Mouse (Mus musculus) left cerebral cortex, postnatal 14 days (tissue): ENCODE measurements around the gene Tnfsf9. TPM values are rescaled to one million over a fixed set of nuclear protein-coding genes. Genes with fewer than 3 reads are reported as not detected.

Experiments
- DNase-seq, 2 experiments: peaks; one replicate each; pipeline ENCODE4 v3.0.0; 2021 to 2022; ENCODE audit warnings: low spot score in 2 of 2, mixed read lengths in 1 of 2
- intact Hi-C: fragments of 180-260 bp; cut with DNase I; formaldehyde crosslinking; loops from one replicate; pipeline ENCODE4 v1.15.1; 2025
- long read RNA-seq, 2 experiments: library from polyadenylated mRNA; stranded (forward); transcript quantifications; one replicate each; pipeline ENCODE4 v2.0.0; 2021
- total RNA-seq, 2 experiments: library from RNA; stranded (reverse); gene quantifications; 2 replicates each; pipeline ENCODE4 v1.2.3; 2021

Tnfsf9 gene
- total RNA-seq, result under 1 TPM; 0.26 to 0.42 TPM
- long read RNA-seq, experiment 1, partial matches to known transcripts, result 0 of 2 reads
- long read RNA-seq, experiment 1, other reads (novel, unspliced or antisense), result 0 of 2 reads
- long read RNA-seq, experiment 2, result 0 reads

DNA sequence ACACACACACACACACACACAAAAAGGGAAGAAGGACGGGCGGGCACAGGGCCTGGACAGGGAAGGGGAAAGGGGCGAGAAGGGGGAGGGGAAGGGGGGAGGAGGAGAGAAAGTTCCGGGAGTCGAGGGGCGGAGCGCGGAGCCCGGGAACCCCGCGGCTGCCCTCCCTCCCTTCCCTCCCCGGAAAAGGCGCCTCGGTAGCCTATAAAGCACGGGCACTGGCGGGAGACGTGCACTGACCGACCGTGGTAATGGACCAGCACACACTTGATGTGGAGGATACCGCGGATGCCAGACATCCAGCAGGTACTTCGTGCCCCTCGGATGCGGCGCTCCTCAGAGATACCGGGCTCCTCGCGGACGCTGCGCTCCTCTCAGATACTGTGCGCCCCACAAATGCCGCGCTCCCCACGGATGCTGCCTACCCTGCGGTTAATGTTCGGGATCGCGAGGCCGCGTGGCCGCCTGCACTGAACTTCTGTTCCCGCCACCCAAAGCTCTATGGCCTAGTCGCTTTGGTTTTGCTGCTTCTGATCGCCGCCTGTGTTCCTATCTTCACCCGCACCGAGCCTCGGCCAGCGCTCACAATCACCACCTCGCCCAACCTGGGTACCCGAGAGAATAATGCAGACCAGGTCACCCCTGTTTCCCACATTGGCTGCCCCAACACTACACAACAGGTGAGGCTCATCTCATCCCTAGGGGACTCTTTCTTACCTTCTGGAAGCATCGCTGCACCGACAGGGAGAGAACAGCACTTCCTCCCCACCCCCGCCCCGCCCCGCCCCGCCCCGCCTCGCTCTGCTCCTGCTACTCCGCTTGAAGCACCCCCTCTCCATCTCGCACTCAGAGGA, at the start of gene Tnfsf9:
Gene Tnfsf9 (plus strand): TSS at position 145 of the 854 bp plus-strand sequence.
- DNase-seq, result no peak
- intact Hi-C loops, result no loop called here

DNA sequence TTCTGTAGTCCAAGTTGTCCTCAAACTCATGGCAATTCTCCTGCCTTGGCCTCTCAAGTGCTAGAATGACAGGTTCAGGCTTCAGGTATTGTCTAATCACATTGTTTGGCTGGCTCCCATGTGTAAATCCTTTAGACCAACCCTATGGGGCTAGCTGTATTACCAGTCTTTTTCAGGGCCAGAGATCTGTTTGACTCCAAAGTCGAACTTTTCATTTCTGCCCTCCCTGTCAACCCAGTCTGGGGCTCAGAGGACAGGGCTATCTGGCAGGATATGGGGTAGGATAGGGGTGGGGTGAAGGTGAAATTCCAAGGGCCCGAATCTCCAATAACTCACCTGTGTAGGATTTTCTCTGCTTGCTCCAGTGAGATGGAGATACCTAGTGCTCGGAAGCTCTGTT, 48.9 kb upstream of the Tnfsf9 start:
- intact Hi-C loops, result no loop called here
- no peak for DNase-seq

DNA sequence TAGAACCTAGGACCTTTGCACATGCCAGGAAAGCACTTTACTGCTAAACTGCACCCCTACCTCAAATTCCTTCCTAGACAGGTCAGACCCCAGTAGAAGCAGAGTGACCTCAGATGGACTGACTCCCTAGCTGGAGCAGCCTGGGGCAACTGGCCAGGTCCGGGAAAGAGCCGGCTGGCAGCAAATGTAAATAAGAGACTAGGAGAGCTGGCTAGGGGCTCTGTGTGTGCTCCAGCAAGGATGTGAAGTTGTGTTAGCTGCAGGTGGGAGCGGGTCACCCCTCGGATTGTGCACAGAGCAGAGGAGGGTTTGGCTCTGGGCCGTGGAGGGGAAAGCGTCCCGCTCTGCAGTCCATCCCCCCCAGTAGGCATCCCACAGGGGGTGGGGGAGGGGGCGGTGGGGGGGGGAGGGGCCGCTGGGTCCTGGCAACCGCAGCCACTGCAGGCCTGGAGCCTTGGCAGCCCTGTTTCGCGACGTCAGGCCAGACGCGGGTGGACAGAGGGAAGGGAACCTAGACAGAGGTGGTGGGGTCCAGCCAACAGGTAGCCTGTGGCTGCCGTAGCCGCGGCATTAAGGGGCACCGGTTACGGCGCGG, 46.1 kb upstream of the Tnfsf9 start, which contains the start of gene Crb3:
Gene Crb3 (plus strand): TSS at position 215 of the 595 bp plus-strand sequence.
- peak in 1 of 2 experiments; percentile 30 for DNase-seq
- intact Hi-C loops, result no loop called here

DNA sequence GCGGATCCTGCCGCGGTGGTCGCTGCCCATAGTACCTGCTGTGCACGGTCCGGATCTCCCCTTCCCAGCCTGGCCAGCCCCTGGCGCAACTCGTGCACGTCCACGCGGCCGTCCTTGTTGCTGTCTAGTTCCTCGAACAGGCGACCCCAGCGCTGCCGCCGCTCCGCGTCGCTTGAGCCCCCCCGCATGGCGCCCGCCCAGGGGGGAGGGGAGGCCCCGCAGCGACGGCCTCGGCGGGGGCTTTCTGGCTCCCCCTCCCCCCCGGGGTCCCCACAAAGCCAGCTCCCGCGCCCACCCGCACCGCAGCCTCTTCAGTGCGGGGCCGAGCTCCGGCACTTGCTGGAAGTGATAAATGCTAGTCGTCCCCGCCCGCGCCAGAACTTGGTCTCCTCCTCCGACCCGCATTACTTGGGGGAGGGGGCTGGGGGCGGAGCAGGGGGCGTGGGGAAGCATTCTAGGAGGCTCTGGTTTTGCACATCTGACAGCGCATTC, 45.6 kb upstream of the Tnfsf9 start, which contains the start of gene Slc25a23:
Gene Slc25a23 (minus strand): TSS at position 378 of the 492 bp plus-strand sequence.
- DNase-seq, result peak; percentile 75 to 83
- intact Hi-C loops, result no loop called here

DNA sequence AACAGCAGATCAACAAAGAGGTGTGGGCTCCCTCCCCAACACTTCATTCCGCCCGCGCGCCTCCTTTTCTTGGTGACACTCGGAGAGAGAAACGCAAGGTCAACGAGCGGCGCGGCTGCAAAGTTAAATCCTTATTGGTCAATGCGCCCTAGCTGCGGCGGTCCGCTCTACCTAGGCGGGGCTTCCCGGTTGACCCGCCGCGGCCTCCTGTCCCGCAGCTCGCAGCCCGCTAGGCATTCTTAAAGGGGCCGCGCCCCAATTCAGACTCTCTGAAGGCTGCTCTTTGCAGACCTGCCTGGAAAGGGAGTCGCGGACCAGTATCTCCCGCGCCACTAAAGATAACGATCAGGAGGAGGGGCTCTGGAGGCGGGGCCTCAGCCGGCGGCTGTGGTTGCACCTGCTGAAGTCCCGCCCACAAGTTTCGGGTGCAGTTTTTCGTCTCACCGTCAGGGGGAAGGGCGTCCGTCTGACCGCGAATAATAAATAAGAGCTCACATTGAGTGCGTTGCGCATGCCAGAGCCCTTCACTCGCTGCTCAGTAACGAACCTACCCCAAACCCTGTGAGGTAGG, 44.8 kb upstream of the Tnfsf9 start:
- peak; percentile 95 to 97 for DNase-seq
- intact Hi-C loops, result no loop called here

DNA sequence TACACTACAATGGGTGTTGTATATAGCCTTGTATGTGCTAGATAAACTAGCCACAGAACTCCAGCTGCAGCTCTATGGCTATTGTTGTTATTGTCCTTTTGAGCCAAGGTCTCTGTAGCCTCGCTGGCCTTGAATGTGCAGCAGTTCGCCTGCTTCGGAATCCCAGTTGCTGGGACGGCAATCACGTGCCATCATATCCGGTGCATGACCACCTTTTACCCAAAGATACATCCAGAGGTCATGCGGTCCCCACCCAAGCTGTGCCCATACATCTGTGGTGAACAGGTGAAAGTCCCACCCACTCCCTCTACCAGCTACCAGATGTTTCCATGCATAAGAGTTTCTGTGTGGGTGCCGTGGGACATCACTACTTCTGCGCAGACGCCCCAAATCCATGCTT, 44.1 kb upstream of the Tnfsf9 start:
- DNase-seq, result no peak
- intact Hi-C loops, result no loop called here

DNA sequence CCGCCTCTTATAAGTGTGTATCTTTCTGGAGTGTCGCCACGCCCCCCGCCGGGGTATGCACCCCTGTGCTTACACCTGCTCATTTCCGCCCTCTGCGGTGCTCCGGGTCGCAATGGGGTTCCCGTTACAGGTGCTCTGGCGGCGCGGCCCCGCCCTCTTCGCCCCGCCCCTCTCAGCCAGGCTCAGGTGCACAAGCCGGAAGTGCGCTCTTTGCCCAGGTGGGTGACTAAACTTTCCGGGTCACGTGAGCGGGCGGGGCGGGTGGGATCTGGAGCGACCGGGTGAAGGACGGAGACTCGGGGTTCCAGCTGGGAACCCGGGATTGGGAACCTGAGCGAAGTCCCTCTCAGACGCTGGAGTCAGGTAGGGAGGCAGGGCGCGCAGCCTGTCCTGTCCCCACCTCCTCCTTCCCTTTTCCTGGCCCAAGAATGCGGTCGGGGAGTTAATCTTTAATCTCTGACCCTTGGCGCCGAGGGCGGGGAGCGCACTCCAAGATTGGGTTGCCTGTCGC, 43.1 kb upstream of the Tnfsf9 start:
- DNase-seq, result no peak
- intact Hi-C loops, result no loop called here

DNA sequence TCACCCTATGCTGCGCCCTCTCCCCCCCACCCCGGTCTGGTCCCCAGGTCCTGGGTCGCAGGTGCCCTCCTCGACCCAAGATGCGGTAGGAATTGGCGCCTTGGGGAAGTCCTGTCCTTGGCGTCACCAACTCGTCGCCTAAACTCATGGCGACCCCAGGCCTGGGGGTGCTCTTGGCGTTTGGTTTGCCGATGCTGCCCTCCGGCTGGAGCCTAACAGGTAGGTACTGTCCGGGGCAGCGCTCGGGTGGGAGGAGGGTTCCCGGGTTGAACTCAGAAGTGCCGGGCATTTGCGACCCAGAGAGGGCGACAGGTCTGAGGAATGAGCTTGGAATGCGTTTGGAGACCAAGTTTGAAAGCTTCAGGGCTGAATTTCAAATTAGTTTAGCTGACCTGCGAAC, 42.6 kb upstream of the Tnfsf9 start:
- DNase-seq, result no peak
- intact Hi-C loops, result no loop called here

DNA sequence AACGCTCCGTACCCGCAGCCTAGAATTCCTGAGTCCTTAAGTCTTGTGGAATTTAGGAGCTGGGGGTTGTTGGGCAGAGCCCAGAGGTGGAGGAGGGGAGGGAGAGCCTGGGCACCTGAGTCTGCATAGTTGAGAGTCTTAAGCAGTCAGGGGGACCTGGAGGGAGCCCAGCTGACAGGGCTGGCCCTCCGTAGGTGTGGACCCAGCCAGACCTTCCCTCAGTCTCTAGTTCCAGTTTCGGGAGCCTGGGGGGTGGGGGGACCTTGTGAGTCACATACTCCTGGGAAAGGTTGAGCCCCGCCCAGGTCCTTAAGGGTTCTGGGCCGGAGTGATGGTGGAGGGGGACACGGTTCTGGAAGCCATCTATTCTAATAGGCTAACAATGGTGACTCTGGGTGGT, 42.1 kb upstream of the Tnfsf9 start:
- DNase-seq, result no peak
- intact Hi-C loops, result no loop called here

DNA sequence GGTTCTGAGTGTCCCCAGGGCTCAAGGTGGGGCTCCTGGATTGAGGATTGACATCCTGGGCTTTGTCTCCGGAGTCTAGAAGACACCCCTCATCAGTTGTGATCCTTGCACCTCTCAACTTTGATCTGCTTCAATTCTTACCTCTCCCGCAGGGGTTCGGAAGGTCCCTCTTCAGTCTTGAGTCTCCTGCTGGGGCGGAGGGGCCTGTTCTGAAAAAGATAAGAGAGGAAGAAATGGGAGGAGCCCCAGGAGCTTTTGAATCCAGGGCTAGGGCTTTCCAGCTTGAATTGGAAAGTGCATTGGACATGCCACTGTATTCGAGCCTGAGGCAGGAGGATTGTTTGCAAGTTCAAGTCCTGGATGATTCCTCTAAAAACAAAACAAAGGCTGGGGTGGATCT, 38.2 kb upstream of the Tnfsf9 start:
- no peak for DNase-seq
- intact Hi-C loops, result no loop called here

DNA sequence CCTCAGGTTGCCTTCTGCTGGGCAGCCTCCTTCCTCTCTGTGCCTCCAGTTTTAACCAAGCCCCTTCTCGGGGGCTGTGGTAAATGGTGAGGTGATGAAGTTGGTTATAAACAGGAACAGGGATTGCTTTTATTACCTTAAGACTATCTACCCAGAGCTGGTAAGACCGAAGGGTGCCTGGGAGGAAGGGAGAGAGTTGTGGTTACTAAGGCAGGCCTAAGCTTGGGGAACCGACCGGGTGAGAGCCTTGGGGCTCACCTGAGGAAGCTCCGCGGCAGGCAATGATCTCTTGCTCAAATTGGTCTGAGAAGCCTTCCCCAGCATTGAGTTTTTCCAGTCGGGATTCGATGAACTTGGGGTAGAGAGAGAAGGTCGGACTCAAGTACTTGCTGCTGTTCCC, 34.9 kb upstream of the Tnfsf9 start:
- intact Hi-C loops, result no loop called here

DNA sequence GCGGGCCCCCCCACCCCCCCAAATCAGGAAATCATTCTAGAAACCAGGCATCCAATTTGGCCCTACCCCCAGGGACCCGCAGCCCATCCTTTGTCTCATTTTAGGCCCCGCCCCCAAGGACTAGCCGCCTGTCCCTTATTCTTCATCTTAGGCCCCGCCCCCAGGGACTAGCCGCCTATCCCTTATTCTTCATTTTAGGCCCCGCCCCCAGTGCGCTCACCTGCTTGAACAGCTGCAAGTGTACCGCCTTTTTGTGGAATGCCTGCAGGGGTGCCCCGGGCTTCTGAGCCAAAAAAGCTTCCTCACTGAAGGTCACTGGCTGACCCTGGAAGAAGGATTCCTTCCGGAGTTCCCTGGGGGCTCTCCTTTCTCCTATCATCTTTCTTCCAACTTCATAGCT, 34.4 kb upstream of the Tnfsf9 start:
- DNase-seq, result no peak
- intact Hi-C loops, result no loop called here

More for the DNA sequence above, 34.9 kb upstream of the Tnfsf9 start:
- no peak for DNase-seq

DNA sequence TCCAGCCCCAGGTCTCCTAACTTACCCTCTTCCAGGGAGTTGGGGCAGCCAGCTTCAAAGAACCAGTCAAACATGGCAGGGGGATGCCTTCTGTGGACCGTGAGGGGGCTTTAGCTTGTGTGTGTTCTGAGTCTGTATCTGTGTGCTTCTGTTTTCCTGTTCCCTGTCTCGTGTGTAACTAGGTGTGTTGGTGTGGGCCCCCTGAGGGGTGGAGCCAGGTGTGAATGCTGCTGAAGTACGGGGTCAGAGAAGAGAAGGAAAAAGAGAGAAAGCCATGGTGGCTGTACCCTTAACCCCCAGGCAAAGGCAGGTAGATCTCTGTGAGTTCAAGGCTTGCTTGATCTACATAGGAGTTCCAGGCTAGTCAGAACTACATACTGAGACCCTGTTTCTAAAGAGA, 28.2 kb upstream of the Tnfsf9 start:
- intact Hi-C loops, result no loop called here
- no peak for DNase-seq

DNA sequence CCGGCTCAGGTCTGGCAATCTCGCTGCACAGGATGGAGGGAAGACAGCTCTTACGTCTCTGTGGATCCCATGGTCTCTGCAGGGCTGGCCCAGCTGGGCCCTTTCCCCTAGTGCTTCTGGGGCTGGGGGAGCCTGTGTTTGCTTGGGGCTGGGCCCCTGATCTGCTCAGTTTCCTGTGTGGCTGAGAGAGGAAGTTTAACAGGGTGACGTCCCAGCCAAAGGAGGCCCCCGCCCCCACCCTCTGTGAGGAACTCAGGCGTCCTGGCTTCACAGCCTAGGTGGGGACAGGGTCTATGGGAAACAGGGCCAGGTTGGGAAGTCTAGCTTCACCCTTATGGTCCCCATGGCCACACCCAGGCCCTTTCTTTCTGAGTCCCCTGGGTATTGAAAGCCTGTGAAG, 26.8 kb upstream of the Tnfsf9 start, which contains the start of gene Dennd1c:
Gene Dennd1c (minus strand): TSS at position 179 of the 400 bp plus-strand sequence.
- intact Hi-C loops, result no loop called here

DNA sequence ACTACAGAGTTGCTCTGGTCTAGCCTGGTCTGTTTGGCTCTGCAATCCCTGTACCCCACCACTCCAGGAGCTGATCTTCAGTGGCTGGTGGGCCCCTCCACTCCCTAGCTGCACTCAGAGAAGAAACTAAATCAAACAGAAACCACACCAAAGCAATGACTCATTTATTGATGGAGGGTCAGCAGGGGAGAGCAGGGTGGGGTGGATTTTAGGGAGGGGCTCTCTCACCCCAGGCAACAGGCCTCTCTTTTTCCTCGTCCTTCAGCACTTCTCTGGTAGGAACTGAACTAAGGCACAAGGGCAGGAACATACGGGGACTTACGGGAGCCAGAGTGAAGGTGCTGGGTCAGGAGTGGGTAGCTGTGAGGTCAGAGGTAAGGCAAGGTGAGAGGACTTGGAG, 25.2 kb upstream of the Tnfsf9 start:
- intact Hi-C loops, result no loop called here
- DNase-seq, result no peak

More for the DNA sequence above, 26.8 kb upstream of the Tnfsf9 start, which contains the start of gene Dennd1c:
- DNase-seq, result no peak

DNA sequence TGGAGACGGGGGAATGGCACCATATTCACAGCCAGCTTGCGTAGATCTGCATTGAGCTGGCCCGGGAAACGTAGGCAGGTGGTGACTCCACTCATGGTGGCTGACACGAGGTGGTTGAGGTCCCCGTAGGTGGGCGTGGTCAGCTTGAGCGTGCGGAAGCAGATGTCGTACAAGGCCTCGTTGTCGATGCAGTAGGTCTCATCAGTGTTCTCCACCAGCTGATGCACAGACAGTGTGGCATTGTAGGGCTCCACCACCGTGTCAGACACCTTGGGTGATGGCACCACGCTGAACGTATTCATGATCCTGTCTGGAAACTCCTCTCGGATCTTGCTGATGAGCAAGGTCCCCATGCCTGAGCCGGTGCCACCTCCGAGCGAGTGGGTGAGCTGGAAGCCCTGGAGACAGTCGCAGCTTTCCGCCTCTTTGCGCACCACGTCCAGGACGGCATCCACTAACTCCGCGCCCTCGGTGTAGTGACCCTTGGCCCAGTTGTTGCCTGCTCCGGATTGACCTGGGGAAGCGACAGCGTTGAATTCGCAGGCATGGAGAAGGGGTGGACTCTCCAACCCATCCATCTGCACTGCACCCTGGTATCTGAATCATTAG, 23.8 kb upstream of the Tnfsf9 start:
- no peak for DNase-seq
- intact Hi-C loops, result no loop called here

DNA sequence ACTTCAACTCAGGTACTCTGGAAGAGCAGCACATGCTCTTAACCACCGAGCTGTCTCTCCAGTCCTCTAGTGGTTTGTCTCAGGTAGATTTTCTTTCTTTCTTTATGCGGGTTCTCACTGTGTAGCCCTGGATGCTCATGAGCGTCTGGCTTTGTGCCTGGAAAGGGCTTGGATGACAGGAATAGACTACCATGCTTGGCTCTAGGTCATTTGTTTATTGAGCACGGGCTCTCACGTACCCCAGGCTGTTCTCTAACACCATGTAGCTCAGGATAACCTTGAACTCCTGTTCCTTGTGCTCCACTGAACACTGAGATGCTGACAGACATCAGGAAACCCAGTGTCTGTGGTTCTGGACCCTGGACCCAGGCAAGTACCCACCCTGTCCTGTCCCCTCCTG, 22.6 kb upstream of the Tnfsf9 start:
- intact Hi-C loops, result no loop called here
- DNase-seq, result no peak

DNA sequence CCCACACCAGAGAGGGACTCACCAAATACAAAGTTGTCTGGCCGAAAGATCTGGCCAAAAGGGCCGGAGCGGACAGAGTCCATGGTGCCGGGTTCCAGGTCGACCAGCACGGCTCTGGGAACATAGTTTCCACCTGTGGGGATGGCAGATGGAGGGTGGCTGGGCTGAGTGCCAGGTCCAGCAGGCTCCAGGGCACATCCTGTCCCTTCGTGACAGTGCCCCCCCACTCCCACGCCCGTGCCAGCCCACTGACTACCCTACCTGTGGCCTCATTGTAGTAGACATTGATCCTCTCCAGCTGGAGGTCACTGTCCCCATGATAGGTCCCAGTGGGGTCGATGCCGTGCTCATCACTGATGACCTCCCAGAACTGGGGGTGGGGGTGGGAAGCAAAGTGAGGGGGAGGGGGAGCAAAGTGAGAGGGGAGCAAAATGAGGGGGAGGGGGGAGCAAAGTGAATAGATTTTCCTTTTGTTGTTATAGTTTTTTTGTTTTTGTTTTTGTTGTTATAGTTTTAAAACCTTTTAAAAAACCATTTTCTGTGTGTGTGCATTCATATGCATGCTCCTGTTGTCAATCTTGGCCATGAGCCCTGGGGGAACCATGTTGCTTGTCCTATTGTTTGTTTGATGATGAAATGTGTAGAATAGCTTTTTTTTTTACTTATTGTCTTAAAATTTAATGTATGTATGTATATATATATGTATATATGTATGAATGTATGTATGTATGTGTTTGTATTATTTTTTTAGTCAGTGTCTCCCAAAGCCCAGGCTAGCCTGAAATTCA, 19.0 kb upstream of the Tnfsf9 start:
- peak in 1 of 2 experiments; percentile 35 for DNase-seq
- intact Hi-C loops, result no loop called here
